Mouse (Mus musculus) CD4-positive, CD25-positive, alpha-beta regulatory T cell, adult 2 months (primary cell): Measurements from ENCODE around the gene Cd52.
A peak's percentile ranks its signal among the peaks of the same experiment; 100 is the strongest.

Experiments used
- DNase-seq: peaks from one replicate; pipeline ENCODE4 v3.0.0-alpha.2; 2012; ENCODE audit warnings: low read depth, low spot score

The Cd52 gene

DNA sequence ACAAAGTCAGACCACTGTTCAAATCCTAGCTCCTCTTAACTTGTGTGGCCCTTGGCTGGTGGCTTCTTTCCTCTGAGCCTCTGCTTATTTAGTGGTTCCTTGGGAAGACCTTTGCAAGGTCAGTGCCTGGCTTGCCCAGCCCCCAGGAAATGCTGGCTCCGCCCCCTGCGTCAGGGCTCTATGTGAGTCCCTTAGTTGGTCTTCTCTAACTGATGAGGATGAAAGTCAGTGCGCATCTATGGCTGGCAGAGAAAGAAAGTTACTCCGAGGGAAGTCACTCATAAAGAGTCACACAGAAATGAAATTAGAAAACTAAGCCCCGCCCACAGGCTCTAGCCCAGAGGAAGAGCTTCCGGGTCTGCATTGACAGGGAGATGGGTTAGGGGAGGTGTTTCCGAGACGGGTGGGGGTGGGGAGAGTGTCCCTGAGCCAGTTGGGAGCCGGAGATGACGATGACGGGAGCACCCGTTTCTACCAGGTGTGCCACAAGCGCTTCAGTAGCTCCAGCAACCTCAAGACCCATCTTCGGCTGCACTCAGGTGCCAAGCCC lies 36.6 kb downstream of the Cd52 start:
- peak; percentile 85 for DNase-seq

DNA sequence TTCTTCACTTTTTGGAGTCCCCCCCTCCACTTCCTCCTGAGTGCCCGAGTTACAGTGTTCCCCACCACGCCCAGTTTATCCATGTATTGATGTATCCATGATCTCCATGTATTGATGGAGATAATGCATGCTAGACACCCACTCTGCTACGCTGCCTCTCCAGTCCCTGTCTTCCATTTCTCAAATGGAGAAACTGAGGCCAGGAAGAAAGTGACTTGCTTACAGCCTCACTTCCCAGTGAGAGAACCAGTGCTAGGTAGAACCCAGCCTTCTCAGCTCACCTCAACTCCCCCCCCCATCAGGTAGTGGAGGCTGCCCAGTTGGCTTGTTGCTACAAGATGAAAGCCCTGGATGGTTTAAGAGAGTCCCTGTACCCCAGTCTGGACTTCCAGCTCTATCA lies 41.3 kb downstream of the Cd52 start, which contains the start of gene Zfp683:
Gene Zfp683 (plus strand): TSS at position 301 of the 400 bp plus-strand sequence.
- no peak for DNase-seq

DNA sequence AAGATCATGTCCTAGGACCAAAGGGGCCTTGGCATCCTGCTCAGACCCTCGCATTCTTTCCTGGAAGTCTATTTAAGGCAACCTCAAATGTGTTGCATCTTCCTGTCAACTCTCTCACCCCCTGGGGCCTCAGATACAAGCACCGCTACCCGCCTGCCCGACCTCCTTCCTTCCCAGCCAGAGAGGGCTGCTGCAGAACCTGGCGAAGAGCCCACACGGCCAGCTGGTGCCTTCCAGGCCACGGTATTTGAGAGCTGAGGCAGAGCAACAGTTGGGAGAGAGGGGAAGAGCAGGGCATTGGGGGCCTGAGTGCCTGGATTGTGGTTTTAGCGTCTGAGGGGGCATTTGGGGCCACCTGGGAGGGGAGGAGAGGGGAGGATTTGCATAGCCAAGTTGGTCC lies 42.3 kb downstream of the Cd52 start:
- DNase-seq: peak; percentile 26

DNA sequence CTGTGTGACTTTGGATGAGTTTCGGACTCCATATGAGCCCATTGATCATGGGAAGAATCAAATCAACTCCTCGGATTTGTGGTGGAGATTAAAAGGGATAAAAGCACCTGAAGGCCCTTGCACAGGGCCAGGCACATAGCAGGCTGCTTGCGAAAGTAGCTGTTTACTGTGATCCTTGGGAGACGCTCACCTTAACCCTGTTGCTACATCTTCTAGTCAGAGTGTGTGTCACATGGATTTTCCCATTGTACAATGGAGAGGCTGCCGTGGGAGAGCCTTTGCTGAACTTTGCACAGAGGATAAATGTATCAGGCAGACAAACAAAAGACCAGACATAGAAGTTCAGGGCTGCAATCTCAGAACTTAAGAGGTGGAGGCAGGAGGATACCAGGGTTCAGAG lies 43.0 kb downstream of the Cd52 start:
- DNase-seq: no peak

DNA sequence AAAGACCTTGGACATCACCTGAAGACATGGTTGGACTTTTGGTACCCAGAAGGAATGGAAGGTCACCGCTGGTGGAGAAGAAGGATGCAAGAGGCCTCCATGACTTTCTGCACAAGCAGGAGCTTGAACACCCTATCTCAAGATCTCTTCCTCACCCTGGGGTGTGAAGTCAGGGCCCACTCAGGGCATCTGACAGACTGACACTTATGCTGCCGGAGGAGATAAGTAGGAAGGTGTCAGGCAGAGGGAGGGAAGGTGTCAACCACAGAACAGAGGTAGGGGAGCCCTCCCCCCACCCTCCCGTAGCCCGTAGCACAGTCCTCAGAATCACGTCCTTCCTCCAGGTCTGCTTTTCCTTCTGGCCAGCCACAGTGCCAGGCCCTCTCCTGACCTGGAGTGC lies 47.2 kb downstream of the Cd52 start:
- no peak for DNase-seq

DNA sequence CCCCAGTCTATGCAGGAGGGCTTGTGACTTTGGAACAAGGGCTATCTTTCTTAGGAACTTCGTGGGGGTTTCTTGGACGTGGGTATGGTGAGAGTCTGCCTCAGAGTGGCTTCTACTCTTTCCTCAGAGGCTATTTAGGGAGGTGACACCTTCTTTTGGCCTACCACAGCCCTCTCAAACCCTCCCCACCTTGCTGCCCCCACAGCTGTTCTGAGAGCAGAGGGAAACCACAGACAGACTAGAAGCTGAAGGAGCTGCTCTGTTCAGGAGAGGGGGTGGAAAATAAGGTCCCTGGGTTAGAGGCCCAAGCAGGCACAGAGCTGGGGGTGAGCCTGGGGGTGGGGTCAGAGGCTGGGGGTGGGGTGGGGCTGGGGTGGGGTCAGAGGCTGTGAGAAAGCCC lies 51.8 kb downstream of the Cd52 start:
- DNase-seq: peak; percentile 16

DNA sequence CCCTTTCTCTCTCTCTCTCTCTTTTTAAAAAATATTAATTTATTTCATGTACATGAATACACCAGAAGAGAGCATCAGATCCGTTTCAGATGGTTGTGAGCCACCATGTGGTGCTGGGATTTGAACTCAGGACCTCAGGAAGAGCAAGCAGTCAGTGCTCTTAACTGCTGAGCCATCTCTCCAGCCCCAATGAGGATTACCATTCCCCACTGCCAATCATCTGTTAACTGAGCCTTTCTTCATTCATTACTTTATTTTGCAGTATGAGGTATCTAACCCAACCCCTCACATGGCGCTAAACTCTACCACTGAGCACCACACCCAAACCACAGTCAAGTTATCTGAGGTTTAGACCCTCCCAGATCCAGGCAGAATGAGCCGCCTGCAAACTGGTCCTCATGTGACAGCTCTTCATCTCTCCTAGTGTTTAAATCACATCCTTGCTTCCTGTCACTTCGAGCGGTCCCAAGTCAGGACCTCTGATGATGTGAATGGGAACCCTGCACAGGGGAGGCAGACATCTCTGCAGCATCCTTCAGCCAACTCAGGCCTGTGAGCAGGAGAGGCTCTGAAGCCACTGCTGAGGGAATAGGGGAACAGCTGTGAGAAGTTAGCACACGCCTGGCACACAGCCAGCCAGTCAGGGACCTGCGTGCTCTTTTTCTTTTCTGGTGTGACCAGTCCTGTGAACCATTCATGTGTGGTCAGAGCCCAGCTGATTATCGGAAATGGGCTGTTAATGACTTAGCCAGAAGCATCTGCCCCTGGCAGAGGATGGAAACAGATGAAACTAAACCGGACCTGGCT lies 53.4 kb downstream of the Cd52 start:
- peak; percentile 49 for DNase-seq

DNA sequence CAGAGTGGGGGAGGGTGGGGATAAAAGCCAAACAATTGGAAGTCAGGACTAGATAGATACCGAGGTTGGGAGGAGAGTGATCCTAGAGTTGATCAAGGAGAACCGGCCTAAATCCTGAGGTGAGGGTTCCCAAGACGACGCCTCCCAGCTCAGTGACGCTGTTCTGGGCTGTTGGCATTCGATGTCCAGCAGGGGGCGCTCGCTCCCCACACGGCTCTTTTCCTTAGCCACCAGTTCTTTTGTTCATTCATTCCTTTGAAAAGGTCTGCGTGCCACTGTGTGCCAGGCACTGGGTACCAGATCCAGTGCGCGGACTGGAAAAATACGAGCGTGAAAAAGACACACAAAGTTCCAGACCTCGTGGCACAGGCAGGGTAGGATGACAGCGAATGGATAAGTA lies 58.9 kb downstream of the Cd52 start:
- DNase-seq: peak; percentile 91
